Mouse (Mus musculus) heart, postnatal 0 days (tissue): ENCODE results near the gene Gpatch2.

Experiments
- CTCF ChIP-seq: IDR thresholded peaks from 2 replicates; pipeline ENCODE4 v1.5.1; 2016; ENCODE audit warnings: antibody characterized with exemption, control low read depth, low read depth
- EP300 ChIP-seq: IDR thresholded peaks from 2 replicates; pipeline ENCODE4 v1.6.1; 2016; ENCODE audit warnings: antibody characterized with exemption, low read depth

- no peak for TF ChIP-seq CTCF
- TF ChIP-seq EP300, result no peak
Observed at GRCm38 (mm10) chr1:187282321-187282720, 67.0 kb downstream of the Gpatch2 start.
